Mouse (Mus musculus) hematopoietic stem cell, adult 5-6 weeks (primary cell): ENCODE measurements around the gene Gm29644. TPM values are rescaled to one million over a fixed set of nuclear protein-coding genes. Genes with fewer than 3 reads are reported as not detected.
"Not testable (repeated sequence)": the region's sequence is repeated elsewhere in the genome, so short reads cannot be mapped to it uniquely, and the experiment has no call there.

Experiments
- ATAC-seq, 2 experiments: fragments of 125-278 bp in 1 of 2; replicated peaks in 1 of 2; 2 replicates each; pipeline ENCODE4 v1.8.0; 2016 to 2017; ENCODE audit warnings: inconsistent platforms in 2 of 2, mild to moderate bottlenecking in 2 of 2, moderate number of reproducible peaks in 2 of 2, low read depth in 1 of 2, moderate TSS enrichment in 1 of 2; ENCODE audit not compliant: low FRiP score in 2 of 2, poor library complexity in 2 of 2, severe bottlenecking in 2 of 2, insufficient read depth in 1 of 2, low TSS enrichment in 1 of 2
- total RNA-seq: library from RNA; stranded (forward); fragments of 172-1452, 232-1000 nt; gene quantifications from 2 replicates; pipeline ENCODE4 v1.2.3, GENCODE M21; 2017

Gene Gm29644
- not detected in 2 replicates for total RNA-seq

- not testable (repeated sequence) for ATAC-seq
These were observed at the start of gene Gm29644, which contains the start of gene Gm29423 for GRCm38 (mm10) chrY:70303187-70303586. TSS of gene Gm29644 (minus strand) at chrY:70303343. TSS of gene Gm29423 (minus strand) at chrY:70303287.

- ATAC-seq: not testable (repeated sequence)
These were observed 29.6 kb downstream of the Gm29644 start, which contains the start of gene Gm21118 for GRCm38 (mm10) chrY:70273542-70273941. TSS of gene Gm21118 (minus strand) at chrY:70273642.

Other genes with a start within 250 kb of the Gm29644 start
- not detected in 2 replicates for gene Gm21118, start 29.7 kb downstream of the Gm29644 start, total RNA-seq
- not detected in 2 replicates for gene Gm29423, start 56 bp downstream of the Gm29644 start, total RNA-seq
- not detected in 2 replicates for gene Gm20888, start 138.5 kb upstream of the Gm29644 start, total RNA-seq